Mouse (Mus musculus): Measurements from ENCODE around the gene Cxcr3. TPM values are rescaled to one million over a fixed set of nuclear protein-coding genes. Genes with fewer than 3 reads are reported as not detected.

Gene Cxcr3
- 100 to 1,000 TPM; 250 to 251 TPM for polyA plus RNA-seq (2017; shearing (Covaris generic))

DNA sequence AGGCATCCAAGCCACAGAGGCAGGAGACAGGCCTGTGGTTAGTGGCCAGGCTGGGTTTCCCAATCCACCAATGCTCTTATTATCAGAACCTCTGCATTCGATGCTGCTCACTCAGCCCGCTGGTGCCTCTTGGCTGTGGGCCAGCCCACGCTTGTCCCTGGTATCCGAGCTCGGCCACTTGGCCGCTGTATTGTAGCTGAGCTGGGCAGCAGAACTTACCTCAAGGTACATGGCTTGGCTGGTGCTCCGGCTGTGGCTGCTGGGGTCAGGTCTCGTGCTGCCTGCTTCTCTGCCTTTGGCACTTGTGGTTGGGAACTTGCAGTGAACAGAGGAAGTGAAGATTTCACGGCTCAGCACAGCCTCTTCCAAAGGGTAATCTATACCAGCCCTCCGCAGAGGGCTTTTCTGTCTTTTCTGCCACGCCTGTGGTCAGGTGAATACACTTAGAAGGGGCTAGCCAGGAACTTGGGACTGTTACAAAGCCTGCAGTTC, at the start of gene Cxcr3:
Cxcr3 (minus strand) TSS at position 442 of the 492 bp plus-strand sequence.
- peak; percentile 41 for ATAC-seq

DNA sequence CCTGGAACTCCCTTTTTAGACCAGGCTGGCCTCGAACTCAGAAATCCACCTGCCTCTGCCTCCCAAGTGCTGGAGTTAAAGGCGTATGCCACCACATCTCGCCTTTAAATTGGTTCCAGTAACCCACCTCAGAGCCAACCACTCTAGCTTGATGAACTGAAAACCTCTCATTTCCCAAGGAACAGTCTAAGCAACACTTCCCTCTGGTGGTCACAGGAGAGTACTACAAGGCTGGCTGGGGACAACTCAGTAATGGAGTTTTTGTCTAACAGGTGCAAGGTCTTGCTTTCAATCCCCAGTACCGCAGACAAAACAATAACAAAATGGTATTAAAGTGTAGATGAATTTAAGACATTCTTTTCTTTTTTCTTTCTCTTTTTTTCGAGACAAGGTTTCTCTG, 38.0 kb upstream of the Cxcr3 start:
- peak; percentile 25 for ATAC-seq

DNA sequence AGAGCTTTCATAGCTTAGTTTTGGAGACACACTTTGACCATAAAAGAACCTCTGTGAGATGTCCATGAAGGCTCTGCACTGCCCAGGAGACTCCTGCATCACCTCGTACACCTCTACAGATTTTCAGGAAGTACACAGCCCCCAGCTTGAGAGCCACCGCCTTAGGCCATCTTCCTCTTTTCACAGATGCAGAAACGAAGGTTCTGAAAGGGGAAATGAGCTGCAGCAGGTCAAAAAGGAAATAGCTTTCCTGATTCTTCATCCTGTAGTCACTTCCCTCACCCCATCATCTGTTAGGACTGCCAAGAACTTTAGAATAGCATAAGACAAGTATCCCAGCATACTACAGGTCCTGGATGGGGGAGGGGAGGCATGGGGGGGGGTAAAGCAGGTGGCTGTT, 36.2 kb upstream of the Cxcr3 start:
- no peak for ATAC-seq

DNA sequence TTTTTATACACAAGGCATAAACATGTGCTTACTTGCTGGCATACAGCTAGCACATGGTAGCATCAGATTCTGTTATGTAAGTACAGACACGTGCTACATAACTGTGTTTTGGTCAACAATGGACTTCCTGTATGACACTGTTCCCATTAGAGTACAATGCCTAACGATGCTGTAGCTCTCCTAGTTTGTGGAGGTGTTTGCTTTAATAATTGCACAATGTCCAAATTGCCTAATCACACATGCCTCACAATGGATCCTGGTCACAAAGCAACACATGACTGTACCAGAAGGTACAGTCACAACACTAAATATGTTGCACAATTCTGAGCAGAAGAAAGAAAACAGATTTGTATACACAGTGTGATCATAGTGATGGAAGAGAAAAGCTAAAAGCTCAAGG, 35.4 kb upstream of the Cxcr3 start:
- ATAC-seq = no peak

DNA sequence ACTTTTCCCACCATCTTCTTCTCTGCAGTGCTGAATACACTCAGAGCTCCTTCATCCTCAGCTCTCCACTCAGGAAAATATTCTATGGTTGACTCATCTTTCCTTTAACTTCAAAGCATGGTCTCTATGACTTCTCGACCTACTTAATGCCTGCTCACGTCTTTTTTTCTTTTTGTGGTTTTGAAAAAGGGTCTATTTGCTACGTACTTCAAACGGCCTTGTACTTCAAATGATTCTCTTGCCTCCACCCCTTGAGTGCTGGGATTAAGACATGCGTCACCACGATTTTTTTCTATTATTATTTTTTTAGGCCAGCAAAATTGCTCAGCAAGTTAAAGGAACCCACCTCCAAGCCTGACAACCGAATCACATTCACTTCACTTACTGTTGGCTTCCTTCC, 33.2 kb upstream of the Cxcr3 start:
- ATAC-seq = peak; percentile 57

DNA sequence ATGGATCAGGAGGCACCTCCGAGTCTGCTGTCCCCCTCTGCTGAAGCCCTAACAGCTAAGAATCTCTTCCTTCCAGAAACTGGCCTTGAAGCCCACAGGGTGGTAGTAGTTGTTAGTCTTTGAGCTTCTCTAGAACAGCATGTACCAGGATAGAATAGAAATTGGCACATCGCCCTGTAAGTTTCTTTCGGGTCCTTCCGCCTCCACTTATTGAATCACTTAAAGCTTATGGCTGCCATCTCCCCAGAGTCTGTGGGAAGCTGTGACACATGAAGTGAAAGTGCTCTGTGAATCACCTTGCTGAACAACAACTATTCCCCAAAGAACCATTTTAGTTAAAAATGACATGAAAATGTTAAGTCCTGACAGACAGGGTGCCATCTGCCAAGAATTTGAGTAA, 31.0 kb upstream of the Cxcr3 start:
- ATAC-seq = no peak

DNA sequence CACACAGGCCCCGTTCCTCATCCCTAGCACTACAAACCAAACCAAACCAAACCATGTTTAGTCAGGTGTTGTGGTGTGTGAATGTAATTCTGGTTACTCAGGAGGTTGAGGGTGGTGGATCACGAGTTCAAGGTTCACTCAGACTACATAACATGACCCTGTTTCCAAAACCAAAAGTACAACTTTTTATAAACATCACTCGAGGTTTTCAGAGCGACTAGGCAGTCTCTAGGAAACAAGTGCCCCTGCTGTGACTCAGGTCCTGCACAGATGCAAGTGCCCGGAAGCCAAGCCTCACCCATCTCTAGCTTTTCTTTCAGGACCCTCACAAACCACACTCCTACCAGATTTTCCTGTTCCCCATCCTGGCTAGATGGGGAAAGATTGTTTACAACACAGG, 30.6 kb upstream of the Cxcr3 start:
- peak; percentile 55 for ATAC-seq

DNA sequence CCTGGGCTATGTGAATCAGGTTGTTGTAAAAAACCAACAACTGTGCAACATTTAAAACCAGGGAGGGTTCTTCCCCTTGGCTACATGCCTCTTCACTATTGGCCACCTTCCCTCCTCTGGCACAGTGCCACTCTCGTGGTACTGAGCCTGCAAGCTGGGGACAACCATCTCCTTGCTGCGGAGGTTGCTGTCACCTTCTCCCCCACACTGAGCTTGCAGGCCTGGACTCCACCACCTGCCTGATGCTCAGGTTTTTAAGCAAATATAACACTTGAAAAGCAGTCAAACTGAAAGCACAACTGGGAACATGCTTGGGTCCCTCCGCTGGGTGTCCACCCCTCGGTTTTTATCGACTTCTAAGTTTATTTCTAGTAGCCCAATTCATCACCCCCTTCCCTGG, 20.4 kb upstream of the Cxcr3 start:
- no peak for ATAC-seq

DNA sequence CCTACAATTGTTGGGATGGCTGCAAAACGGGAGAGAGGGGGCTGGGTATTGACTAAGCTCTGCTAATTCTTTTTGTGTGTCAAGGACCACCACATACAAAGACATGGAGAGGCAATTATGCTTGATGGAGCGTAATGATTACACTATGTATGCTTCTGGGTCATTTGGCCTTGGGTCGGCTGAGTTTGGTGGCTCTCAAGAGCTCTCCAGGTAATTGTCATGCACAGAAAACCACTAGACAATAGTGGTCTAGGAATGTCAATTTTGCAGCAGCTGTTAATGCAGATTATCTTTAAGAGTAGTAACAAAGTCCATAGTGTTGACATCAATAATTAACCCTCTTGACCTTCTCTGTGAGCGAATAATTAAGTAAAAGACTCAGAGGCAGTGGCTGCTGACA, 16.1 kb upstream of the Cxcr3 start:
- no peak for ATAC-seq

DNA sequence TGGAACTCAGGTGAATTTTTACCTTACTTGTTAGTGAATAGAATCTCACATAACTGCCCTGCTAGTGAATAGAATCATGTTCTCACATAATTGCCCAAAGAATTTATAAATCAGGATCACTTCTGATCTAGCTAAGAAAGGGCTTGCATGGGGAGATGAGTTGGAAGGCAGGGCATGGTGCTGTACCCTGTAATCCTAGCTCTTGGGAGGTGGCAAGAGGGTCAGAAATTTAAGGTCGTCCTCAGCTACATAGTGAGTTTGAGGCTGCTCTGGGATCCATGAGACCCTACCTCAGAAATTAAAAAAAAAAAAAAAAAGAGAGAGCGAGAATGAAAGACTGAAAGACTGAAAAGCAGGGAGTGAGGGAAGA, 7.0 kb upstream of the Cxcr3 start:
- ATAC-seq = no peak

DNA sequence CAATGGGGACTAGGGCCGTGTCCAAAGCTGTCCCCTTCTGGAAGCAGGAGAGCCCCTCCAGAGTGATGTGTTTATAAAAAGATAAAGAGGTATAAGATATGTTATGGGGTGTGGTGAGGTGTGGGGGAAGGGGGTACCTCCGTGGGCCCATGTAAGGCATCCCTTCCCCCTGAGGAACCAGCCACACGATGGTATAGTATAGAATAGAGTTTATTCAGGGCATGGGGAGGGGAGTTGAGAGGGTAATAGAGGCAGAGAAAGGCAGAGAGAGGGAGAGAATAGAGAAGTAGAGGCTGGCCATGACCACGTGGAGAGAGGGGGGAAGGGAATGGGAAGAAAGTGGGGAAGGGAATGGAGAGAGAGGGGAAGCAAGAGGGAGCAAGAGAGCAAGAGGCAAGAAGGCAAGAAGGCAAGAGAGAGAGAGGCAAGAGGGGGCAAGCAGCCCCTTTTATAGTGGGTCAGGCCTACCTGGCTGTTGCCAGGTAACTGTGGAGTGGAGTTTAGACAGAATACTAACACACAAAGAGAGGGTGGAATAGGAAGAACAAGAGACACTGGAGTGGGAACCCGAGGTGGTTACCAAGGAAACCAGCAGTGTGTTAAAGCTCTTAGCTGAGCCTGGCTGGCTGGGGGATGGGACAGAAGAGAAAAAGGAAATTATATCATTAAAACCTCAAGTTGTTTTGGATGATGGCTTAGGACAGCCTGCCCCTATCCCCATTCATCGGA, 6.4 kb upstream of the Cxcr3 start:
- ATAC-seq = no peak

DNA sequence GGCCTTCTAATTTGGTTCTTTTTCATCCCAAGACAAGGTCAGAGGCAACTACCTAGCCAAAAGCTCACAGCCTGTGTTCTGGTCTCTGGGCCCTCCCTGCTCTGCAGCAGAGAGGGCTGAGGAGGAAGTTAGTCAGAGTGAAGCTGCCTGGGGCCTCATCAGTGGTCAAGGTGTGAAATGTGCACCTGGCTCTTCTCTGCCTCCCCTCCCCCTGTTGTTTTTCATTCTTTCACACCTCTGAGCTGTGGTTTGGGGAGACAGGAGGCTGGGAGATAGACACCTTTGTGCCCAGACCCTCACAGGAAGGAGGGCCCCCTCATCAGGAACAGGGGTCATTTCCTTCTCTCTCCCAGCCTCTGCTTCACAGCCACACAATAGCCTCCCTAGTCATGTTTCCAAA, 3.1 kb upstream of the Cxcr3 start:
- peak; percentile 69 for ATAC-seq

DNA sequence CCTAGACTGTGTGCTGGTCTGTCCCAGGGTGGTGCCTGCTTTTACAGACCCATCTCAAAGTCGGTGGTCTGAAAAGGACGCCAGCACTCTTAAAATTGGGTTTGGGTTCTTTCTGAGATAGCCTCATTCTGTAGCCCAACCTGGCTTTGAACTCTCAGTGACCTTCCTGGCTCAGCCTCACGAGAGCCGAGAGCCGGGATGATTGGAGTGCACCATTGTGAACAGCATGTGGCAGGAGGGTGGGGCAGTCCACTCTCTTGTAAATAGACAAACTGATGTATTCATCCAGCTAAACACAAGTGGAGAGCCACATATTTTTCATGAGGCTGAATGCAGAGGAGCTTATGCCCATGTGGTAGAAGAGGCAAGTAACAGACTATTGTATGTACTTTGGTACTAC, 912 bp upstream of the Cxcr3 start:
- no peak for ATAC-seq

DNA sequence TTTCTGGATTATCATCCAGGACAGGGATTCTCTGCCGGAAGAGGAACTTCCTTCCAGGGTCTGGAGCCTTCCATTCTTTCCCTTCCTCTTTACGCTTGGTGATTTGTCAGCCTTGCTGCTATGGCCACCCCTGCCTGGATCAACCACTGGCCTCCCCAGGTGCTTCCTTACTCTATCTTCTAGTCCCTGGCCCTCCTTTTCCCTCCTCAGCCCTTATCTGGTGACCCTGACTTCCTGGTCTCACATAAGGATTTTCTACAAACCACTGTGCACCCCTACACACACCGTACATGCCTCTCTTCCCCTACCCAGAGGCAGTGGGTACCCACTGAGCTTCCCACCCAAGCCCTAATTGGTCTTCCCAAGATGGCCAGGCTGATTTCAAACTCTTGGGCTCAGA, 781 bp downstream of the Cxcr3 start:
- ATAC-seq = no peak

DNA sequence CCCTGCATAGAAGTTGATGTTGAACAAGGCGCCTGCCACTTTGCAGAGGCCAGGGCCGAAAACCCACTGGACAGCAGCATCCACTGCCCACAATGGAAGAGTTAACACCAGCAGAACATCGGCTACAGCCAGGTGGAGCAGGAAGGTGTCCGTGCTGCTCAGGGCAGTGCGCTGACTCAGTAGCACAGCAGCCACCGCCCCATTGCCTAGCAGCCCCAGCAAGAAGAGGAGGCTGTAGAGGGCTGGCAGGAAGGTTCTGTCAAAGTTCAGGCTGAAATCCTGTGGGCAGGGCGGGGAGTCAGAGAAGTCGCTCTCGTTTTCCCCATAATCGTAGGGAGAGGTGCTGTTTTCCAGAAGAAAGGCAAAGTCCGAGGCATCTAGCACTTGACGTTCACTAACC, 1.4 kb downstream of the Cxcr3 start:
- ATAC-seq = no peak

DNA sequence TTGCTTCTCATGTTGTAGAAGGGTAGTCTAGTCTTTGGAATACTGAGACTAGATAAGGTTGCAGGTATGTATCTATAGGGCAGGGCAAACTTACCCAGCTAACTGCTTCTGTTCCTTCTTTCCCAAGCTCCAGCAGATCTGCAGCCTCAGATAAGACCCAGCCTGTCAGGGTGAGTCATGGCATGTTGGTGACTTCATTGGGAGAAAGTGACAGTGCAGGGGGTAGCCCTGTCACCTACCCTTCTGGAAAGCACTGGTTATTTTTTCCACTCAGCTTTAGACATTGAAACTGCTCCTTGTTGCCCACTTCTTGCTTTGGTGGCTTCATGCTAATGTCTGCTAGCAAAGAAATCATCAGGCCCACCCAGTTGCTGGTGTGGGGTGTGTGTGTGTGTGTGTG, 4.1 kb downstream of the Cxcr3 start:
- ATAC-seq = no peak

DNA sequence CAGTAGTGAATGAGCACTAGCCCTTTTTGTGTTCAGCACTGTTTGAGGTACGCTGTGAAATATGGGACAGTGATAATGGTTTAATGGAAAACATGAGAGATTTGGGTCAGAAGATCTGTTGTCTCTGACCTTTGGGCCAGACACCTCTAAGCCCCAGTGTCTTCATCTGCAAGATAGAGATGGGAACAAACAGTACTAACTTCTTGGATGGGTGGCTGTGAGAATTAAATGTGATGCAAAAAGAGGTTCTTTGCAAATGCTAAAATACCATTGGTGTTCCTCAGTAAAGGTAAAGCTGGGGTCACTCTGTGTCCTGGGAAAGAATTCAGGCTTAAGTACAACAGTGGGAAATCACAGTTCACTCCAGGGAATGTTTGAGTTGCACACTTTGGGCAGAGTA, 13.7 kb downstream of the Cxcr3 start:
- no peak for ATAC-seq

DNA sequence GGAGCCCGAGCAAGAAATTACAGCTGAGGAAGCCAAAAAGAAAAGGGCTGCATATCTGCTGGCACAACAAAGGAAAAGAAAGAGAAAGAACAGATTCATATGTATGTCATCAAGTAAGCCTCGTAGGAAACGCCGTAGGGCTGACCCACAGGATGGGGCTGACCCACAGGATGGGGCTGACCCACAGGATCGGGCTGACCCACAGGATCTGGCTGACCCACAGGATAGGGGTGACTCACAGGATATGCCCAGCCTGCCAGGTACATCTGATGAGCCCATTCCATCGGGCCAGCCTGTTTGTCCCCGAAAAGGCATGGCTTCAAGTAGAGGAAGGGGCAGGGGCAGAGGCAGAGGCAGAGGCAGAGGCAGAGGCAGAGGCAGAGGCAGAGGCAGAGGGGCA, 29.0 kb downstream of the Cxcr3 start:
- ATAC-seq = no peak

DNA sequence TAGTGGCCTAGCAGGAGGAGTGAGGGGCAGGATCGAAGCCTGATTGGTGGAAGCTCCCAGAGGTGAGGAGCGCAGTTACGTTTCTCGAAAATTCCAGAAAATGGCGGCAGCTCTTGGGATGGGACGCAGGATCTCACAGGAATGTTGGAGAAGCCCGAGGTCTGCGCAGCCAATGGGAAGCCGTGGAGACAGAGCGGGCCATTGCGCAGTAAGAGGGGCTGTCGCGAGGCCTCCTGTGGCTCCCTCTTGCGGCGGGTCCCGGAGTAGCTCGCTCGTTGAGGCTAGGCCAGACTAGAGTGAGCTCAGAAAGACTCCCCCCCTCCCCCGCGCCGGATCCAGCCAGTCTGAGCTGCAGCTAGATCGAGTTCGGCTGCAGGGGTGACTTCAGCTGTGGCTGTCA, 35.8 kb downstream of the Cxcr3 start:
- no peak for ATAC-seq

DNA sequence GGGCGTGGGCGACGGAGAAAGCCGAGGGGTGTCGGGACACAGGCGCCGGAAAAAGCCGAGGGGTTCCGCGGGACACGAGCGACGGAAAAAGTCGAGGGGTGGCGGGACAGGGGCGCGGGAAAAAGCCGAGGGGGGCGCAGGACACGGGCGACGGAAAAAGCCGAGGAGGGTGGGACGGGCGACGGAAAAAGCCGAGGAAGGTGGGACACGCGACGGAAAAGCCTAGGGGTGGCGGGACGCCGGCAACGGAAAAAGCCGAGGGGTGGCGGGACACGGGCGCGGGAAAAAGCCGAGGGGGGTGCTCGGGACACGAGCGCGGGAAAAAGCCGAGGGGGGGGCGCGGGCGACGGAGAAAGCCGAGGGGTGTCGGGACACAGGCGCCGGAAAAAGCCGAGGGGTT, 36.5 kb downstream of the Cxcr3 start:
- no peak for ATAC-seq

DNA sequence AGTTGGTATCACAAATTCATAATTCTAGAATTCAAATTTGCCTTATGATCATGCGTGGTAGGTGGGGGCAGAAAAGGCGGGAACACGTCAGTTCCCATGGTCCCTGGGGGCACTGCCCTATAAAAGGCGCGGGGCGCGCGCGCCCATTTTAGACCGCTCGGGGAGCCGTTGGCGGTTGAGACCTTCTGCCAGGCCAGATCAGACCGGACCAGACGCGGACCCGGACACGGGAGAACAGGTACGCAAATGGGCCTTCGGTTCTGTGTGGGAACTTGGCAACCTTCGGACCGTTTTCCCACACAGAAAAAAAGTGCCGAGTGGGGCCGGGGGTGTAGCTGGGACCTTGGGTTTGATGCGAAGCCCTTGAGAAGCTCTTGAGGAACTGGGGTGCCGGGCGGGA, 38.4 kb downstream of the Cxcr3 start:
- no peak for ATAC-seq

All from activated CD4-positive, CD25-positive, alpha-beta regulatory T cell, adult 4 months (primary cell).